Mouse (Mus musculus) neural tube, embryonic 15.5 days (tissue): ENCODE data around the gene 1700025G04Rik. TPM values are rescaled to one million over a fixed set of nuclear protein-coding genes. Genes with fewer than 3 reads are reported as not detected.
A peak's percentile ranks its signal among the peaks of the same experiment; 100 is the strongest.

Source experiments
- ATAC-seq: fragments of 200-750 bp; cut with Nextera tagmentation; 2 replicates; pipeline ENCODE4 v1.8.0; 2017; ENCODE audit warnings: mild to moderate bottlenecking, moderate TSS enrichment, moderate library complexity; ENCODE audit not compliant: low FRiP score
- H3K27ac ChIP-seq: fragments of 300-500 bp; sonication (generic); replicated peaks from 2 replicates; pipeline ENCODE4 v1.5.1; 2015; ENCODE audit warnings: mild to moderate bottlenecking, inconsistent platforms
- H3K27me3 ChIP-seq: fragments of 300-500 bp; sonication (generic); replicated peaks from 2 replicates; pipeline ENCODE4 v1.6.1; 2015; ENCODE audit warnings: inconsistent platforms
- H3K36me3 ChIP-seq: fragments of 300-500 bp; sonication (generic); 2 replicates; pipeline ENCODE4 v1.6.1; 2015; ENCODE audit warnings: inconsistent platforms
- H3K4me1 ChIP-seq: fragments of 300-500 bp; sonication (generic); 2 replicates; pipeline ENCODE4 v1.6.1; 2015; ENCODE audit warnings: inconsistent platforms
- H3K4me2 ChIP-seq: fragments of 300-500 bp; sonication (generic); 2 replicates; pipeline ENCODE4 v1.6.1; 2015; ENCODE audit warnings: inconsistent platforms, mild to moderate bottlenecking, moderate library complexity
- H3K4me3 ChIP-seq: fragments of 300-500 bp; sonication (generic); replicated peaks from 2 replicates; pipeline ENCODE4 v1.5.1; 2015; ENCODE audit warnings: mild to moderate bottlenecking, inconsistent platforms
- H3K9ac ChIP-seq: fragments of 300-500 bp; sonication (generic); replicated peaks from 2 replicates; pipeline ENCODE4 v1.6.1; 2015; ENCODE audit warnings: mild to moderate bottlenecking, inconsistent platforms
- H3K9me3 ChIP-seq: fragments of 300-500 bp; sonication (generic); replicated peaks from 2 replicates; pipeline ENCODE4 v1.6.1; 2016; ENCODE audit warnings: inconsistent platforms
- WGBS: fragments of 180-500 bp; shearing (Covaris S2); methylation state at CpG from one replicate; pipeline ENCODE4 v1.1.7; 2015; ENCODE audit warnings: mixed read lengths; 5-methylcytosine and 5-hydroxymethylcytosine counted together
- polyA plus RNA-seq: library from polyadenylated mRNA; unstranded; fragments of >200 nt; fragmentation: Nextera tagmentation; extraction: Ambion mirVana; gene quantifications from 2 replicates; pipeline ENCODE4 v1.2.1, GENCODE M21; 2015

The 1700025G04Rik gene
- polyA plus RNA-seq, 1 experiment from 2014 or later = 35.7 TPM

GRCm38 (mm10) chr1:152047416-152047815 is 42.5 kb downstream of the 1700025G04Rik start:
- Histone ChIP-seq H3K9me3 (no peaks in the 10 kb centered on the region), H3K4me1 (peaks cover 11% of the 10 kb centered on the region; the same call in 1 of the 2 replicates), H3K36me3 (no peaks in the 10 kb centered on the region), H3K4me2 (no peak overlapping the region), H3K9ac (no peak overlapping the region), H3K27ac (no peak overlapping the region), H3K4me3 (no peak overlapping the region), H3K27me3 (no peaks in the 10 kb centered on the region)
- ATAC-seq = no peak
- 24% methylated on average over 5 of the region's 5 CpGs for WGBS

GRCm38 (mm10) chr1:152043453-152043852 is 46.5 kb downstream of the 1700025G04Rik start:
- peaks cover 27% of the 10 kb centered on the region for H3K4me1 ChIP-seq
- WGBS = 99% methylated on average over 2 of the region's 2 CpGs
- ATAC-seq = no peak

DNA sequence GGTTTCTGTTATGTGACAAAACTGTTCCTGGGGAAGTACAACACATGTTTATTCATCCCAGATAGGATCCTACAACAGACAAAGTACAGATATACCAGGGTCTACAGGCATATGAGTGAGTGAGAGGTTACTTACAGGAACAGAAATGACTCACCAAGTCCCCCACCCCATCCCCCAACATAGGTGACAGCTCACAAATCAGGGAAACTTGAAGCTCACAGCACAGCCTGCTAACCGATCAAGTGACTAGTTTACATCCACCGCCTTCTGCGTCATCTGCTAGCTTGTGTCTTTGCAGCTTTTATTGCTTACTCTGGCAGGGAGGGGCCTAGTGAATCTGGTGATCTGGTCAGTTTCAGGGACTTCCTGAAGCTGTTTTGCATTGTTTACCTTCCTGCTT is 47.5 kb downstream of the 1700025G04Rik start:
- Histone ChIP-seq H3K27ac (no peak overlapping the region), H3K9me3 (no peaks in the 10 kb centered on the region), H3K36me3 (no peaks in the 10 kb centered on the region), H3K4me1 (peaks cover 35% of the 10 kb centered on the region), H3K4me2 (no peak overlapping the region), H3K27me3 (no peaks in the 10 kb centered on the region), H3K9ac (no peak overlapping the region), H3K4me3 (no peak overlapping the region)
- WGBS = 45% methylated on average over 3 of the region's 3 CpGs
- no peak for ATAC-seq

More at GRCm38 (mm10) chr1:152043453-152043852, 46.5 kb downstream of the 1700025G04Rik start:
- Histone ChIP-seq H3K4me3 (no peak overlapping the region), H3K9me3 (no peaks in the 10 kb centered on the region), H3K27ac (no peak overlapping the region), H3K36me3 (no peaks in the 10 kb centered on the region), H3K27me3 (no peaks in the 10 kb centered on the region), H3K9ac (no peak overlapping the region), H3K4me2 (no peak overlapping the region)

DNA sequence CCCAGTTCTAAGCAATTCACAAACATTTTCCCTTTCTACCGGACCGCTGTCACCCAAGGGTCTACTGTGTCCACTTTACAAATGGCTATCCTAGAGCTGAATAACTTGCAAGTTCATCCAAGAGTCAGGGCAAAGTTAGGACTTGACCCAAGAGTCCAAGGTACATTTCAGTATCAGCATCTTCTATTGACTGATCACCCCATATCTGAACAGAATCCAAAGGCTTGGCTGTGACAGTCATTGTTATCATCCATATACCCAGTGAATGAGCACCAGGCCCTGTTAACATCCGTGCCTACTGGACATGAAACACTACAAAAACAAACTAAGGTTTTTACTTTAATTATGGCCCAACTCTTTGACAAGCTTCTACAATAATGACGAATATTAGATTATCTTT is 48.9 kb downstream of the 1700025G04Rik start:
- no peaks in the 10 kb centered on the region for H3K9me3 ChIP-seq
- H3K9ac ChIP-seq = no peak overlapping the region
- no peak overlapping the region for H3K4me2 ChIP-seq
- no peak overlapping the region for H3K27ac ChIP-seq
- 85% methylated on average over 4 of the region's 4 CpGs for WGBS
- H3K4me1 ChIP-seq = peaks cover 27% of the 10 kb centered on the region
- ATAC-seq = no peak
- no peaks in the 10 kb centered on the region for H3K36me3 ChIP-seq
- H3K4me3 ChIP-seq = no peak overlapping the region
- no peaks in the 10 kb centered on the region for H3K27me3 ChIP-seq

DNA sequence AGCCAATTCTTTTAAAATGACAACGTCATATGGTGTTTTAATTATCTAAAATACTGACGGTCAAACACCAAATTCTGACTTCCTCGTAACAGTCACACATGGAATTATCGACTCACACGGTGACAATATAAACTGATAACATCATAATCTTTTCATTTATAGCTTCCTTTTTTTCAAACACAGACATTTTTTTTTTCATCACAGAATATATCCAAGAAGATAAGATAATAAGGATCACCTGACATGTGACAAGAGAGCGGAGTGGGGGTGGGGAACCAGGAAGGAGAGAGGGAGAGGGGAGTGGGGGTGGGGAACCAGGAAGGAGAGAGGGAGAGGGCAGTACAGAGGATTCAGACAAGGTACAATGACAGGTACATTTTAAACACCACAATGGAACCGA is 49.9 kb downstream of the 1700025G04Rik start:
- 79% methylated on average over 7 of the region's 7 CpGs for WGBS
- Histone ChIP-seq H3K4me3 (no peak overlapping the region), H3K9ac (no peak overlapping the region), H3K9me3 (no peaks in the 10 kb centered on the region), H3K4me2 (no peak overlapping the region), H3K36me3 (no peaks in the 10 kb centered on the region), H3K27me3 (no peaks in the 10 kb centered on the region), H3K4me1 (peaks cover 30% of the 10 kb centered on the region), H3K27ac (no peak overlapping the region)
- ATAC-seq = no peak

DNA sequence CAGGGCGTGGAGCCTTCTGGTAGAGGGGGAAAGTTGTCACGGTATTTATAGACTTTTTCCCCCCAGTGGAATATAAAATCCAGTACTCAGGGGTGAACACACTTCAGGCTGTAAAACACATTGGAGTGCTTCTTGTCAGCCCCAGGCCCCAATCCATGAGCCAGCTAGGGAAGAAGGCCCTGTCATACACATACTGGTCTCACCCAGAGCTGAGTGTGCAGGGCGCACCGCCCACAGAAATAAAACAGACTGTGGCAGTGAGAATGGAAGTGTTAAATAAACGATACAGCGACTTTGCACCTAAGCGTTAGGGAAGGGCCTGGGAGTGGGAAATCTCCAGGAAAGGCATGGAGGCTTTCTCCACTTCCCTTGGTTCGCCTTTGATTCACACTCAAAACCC is 50.3 kb downstream of the 1700025G04Rik start:
- Histone ChIP-seq H3K27ac (no peak overlapping the region), H3K4me2 (no peak overlapping the region), H3K4me3 (no peak overlapping the region), H3K4me1 (peaks cover 32% of the 10 kb centered on the region), H3K9ac (no peak overlapping the region), H3K27me3 (no peaks in the 10 kb centered on the region), H3K36me3 (no peaks in the 10 kb centered on the region), H3K9me3 (no peaks in the 10 kb centered on the region)
- WGBS = 58% methylated on average over 8 of the region's 8 CpGs
- no peak for ATAC-seq

GRCm38 (mm10) chr1:152038086-152038485 is 51.8 kb downstream of the 1700025G04Rik start:
- Histone ChIP-seq H3K4me3 (no peak overlapping the region), H3K9me3 (no peaks in the 10 kb centered on the region), H3K36me3 (no peaks in the 10 kb centered on the region), H3K9ac (no peak overlapping the region), H3K4me1 (peaks cover 32% of the 10 kb centered on the region), H3K4me2 (no peak overlapping the region), H3K27ac (no peak overlapping the region), H3K27me3 (no peaks in the 10 kb centered on the region)
- ATAC-seq = peak; percentile 11; the same call in 1 of the 2 replicates
- 54% methylated on average over 9 of the region's 9 CpGs for WGBS

DNA sequence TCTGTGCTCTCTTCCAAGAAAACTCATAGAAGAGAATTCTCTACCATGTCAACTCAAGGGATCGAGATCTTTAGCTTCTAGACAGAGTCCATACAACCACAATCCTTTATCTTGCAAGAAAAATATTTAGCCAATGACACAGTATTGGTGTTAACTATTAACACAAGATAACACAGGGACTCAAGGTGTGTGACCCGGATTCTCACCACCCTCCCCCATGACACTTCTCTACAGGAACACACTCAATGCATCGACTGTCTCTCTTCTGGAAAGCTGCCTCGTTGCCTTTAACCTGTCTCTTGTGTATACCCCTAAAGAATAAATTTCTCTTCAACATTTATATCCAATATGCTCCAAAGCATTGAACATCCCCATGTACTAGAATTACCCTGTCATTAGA is 52.3 kb downstream of the 1700025G04Rik start:
- Histone ChIP-seq H3K36me3 (no peaks in the 10 kb centered on the region), H3K9ac (no peak overlapping the region), H3K4me2 (no peak overlapping the region), H3K9me3 (no peaks in the 10 kb centered on the region), H3K4me3 (no peak overlapping the region), H3K27ac (no peak overlapping the region), H3K4me1 (peaks cover 32% of the 10 kb centered on the region), H3K27me3 (no peaks in the 10 kb centered on the region)
- ATAC-seq = no peak
- 55% methylated on average over 4 of the region's 4 CpGs for WGBS

- 57% methylated on average over 7 of the region's 7 CpGs for WGBS
These were observed 55.2 kb downstream of the 1700025G04Rik start for GRCm38 (mm10) chr1:152034766-152035165.

DNA sequence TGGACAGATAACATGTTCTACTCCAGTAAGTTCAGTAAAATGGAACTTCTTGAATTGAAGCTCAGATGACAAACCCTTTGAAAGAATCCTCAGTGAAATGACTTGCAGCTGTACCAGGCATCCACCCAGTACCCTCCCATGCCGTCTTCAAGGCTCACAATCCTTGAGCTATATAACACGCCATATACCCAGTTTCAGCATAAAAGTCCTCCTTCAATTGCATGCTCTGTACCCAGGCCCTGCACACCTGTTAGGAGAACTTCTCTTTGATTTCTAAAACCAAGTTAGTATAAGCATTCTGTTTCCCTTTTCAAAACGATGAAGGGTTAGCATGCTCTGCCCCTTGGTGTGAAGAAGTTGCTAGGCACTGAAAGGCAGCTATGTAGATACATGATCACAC is 56.2 kb downstream of the 1700025G04Rik start:
- H3K4me1 ChIP-seq = peaks cover 20% of the 10 kb centered on the region
- H3K9me3 ChIP-seq = no peaks in the 10 kb centered on the region
- H3K4me3 ChIP-seq = no peak overlapping the region
- no peak overlapping the region for H3K9ac ChIP-seq
- no peaks in the 10 kb centered on the region for H3K27me3 ChIP-seq
- no peaks in the 10 kb centered on the region for H3K36me3 ChIP-seq
- no peak overlapping the region for H3K4me2 ChIP-seq
- no peak for ATAC-seq
- no peak overlapping the region for H3K27ac ChIP-seq
- 77% methylated on average over 3 of the region's 3 CpGs for WGBS

More at GRCm38 (mm10) chr1:152034766-152035165, 55.2 kb downstream of the 1700025G04Rik start:
- ATAC-seq = no peak
- Histone ChIP-seq H3K9ac (no peak overlapping the region), H3K4me2 (no peak overlapping the region), H3K9me3 (no peaks in the 10 kb centered on the region), H3K27me3 (no peaks in the 10 kb centered on the region), H3K36me3 (no peaks in the 10 kb centered on the region), H3K4me3 (no peak overlapping the region), H3K27ac (no peak overlapping the region), H3K4me1 (peaks cover 29% of the 10 kb centered on the region)

GRCm38 (mm10) chr1:152032144-152032543 is 57.8 kb downstream of the 1700025G04Rik start:
- H3K4me3 ChIP-seq = no peak overlapping the region

GRCm38 (mm10) chr1:152030546-152030945 is 59.4 kb downstream of the 1700025G04Rik start:
- H3K4me1 ChIP-seq = 0 out of 2 replicates have a peak, but pooled peaks cover 8% of the 10 kb centered on the region
- 31% methylated on average over 6 of the region's 6 CpGs for WGBS
- no peak overlapping the region for H3K4me3 ChIP-seq
- peak overlapping the region; percentile 33; the same call in 1 of the 2 replicates for H3K27ac ChIP-seq
- no peak for ATAC-seq
- H3K9ac ChIP-seq = no peak overlapping the region
- no peaks in the 10 kb centered on the region for H3K9me3 ChIP-seq
- H3K36me3 ChIP-seq = no peaks in the 10 kb centered on the region
- no peaks in the 10 kb centered on the region for H3K27me3 ChIP-seq
- no peak overlapping the region for H3K4me2 ChIP-seq

More at GRCm38 (mm10) chr1:152032144-152032543, 57.8 kb downstream of the 1700025G04Rik start:
- Histone ChIP-seq H3K4me1 (0 out of 2 replicates have a peak, but pooled peaks cover 8% of the 10 kb centered on the region), H3K27ac (no peak overlapping the region), H3K27me3 (no peaks in the 10 kb centered on the region), H3K4me2 (no peak overlapping the region), H3K9ac (no peak overlapping the region), H3K36me3 (no peaks in the 10 kb centered on the region), H3K9me3 (no peaks in the 10 kb centered on the region)
- no peak for ATAC-seq
- WGBS = 91% methylated on average over 5 of the region's 5 CpGs
